Mouse (Mus musculus) embryonic stem cell, embryonic (primary cell): ENCODE data around the gene Arid1b.

Experiments used
- CTCF ChIA-PET, 4 experiments: fragments of 300-600 bp in 2 of 4; fragments of 350-600 bp in 2 of 4; sonication (Branson Sonifier 250); formaldehyde crosslinking; loops; one replicate each; lab custom pipeline; 2022; ENCODE audit warnings: inconsistent platforms in 2 of 4; lab: Charles Lee
- POLR2A ChIA-PET, 4 experiments: fragments of 300-600 bp in 2 of 4; fragments of 350-600 bp in 2 of 4; sonication (Branson Sonifier 250); formaldehyde crosslinking; loops; one replicate each; lab custom pipeline; 2022; ENCODE audit warnings: antibody characterized with exemption in 4 of 4, inconsistent platforms in 1 of 4; lab: Charles Lee

Gene Arid1b

GRCm38 (mm10) chr17:5026578-5026977, 32.4 kb downstream of the Arid1b start:
- ChIA-PET CTCF (interaction anchor here in 2 of 4 experiments (0.6 to 1.1 kb wide), 2 partner anchors 16 to 112 kb away, joined by 3 to 9 read pairs; no protein-coding TSS in a partner anchor), POLR2A (interaction anchor here in 2 of 4 experiments (1.0 kb wide), 2 partner anchors 26 to 277 kb away, joined by 3 read pairs; no protein-coding TSS in a partner anchor)

DNA sequence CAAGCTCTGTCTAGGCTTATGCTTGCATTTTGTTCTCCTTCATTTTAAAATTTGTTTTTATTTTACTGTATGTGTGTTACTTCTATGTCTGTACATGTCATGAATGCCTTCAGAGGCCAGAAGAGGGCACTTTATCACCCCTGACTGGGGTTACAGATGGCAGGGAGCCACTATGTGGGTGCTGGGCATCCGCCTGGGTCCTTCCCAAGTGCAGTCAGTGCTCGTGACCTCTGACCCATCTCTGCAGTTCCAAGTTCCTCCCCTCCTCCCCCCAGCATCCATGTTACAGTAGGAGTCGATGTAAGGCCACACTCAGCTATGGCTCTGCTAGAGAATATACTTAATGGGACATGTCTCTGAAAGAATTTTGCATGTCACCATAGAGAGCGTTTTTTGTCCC, 35.0 kb downstream of the Arid1b start:
- ChIA-PET CTCF (interaction anchor here in 2 of 4 experiments (0.9 to 1.4 kb wide), 2 partner anchors 12 to 161 kb away, joined by 3 to 4 read pairs; no protein-coding TSS in a partner anchor), POLR2A (interaction anchor here in 2 of 4 experiments (0.6 to 1.7 kb wide), 5 partner anchors 8 to 161 kb away, joined by 3 to 5 read pairs (median 4); no protein-coding TSS in a partner anchor)

GRCm38 (mm10) chr17:5030290-5030689, 36.2 kb downstream of the Arid1b start:
- CTCF ChIA-PET, result interaction anchor here in 1 of 4 experiments (0.7 to 1.4 kb wide), 2 partner anchors 9 to 159 kb away, joined by 4 read pairs; no protein-coding TSS in a partner anchor

DNA sequence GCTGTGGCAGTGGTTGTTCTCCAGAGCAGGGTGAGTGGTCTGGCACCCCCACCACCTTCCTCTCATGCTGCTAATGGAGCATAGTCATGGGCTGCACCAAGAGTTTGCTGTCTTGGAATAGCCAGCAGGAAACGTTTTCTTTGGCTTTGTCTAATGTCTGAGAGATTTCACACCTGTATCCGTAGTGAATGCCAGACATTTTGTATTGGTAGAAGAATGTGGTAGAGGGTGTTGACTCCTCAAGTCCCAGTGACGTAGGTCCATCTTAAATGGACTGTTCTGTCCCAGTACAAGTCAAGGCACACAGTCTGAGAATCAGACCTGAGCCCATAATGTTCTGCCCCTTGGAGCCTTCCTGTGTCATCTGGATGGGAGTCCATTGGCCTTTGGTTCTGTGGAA, 39.2 kb downstream of the Arid1b start:
- CTCF ChIA-PET, result interaction anchor here in 1 of 4 experiments (0.6 kb wide), 1 partner anchor 346 kb away, joined by 5 read pairs; no protein-coding TSS in a partner anchor
- POLR2A ChIA-PET, result interaction anchor here in 1 of 4 experiments (0.7 to 1.2 kb wide), 2 partner anchors 8 to 25 kb away, joined by 7 to 10 read pairs; no protein-coding TSS in a partner anchor

More at GRCm38 (mm10) chr17:5030290-5030689, 36.2 kb downstream of the Arid1b start:
- POLR2A ChIA-PET, result interaction anchor here in 3 of 4 experiments (0.5 to 1.7 kb wide), 7 partner anchors 9 to 909 kb away, joined by 3 to 7 read pairs (median 4); no protein-coding TSS in a partner anchor

GRCm38 (mm10) chr17:5034201-5034600, 40.1 kb downstream of the Arid1b start:
- CTCF ChIA-PET, result no interaction called here
- POLR2A ChIA-PET, result interaction anchor here in 1 of 4 experiments (0.6 kb wide), 1 partner anchor 127 kb away, joined by 3 read pairs; no protein-coding TSS in a partner anchor

DNA sequence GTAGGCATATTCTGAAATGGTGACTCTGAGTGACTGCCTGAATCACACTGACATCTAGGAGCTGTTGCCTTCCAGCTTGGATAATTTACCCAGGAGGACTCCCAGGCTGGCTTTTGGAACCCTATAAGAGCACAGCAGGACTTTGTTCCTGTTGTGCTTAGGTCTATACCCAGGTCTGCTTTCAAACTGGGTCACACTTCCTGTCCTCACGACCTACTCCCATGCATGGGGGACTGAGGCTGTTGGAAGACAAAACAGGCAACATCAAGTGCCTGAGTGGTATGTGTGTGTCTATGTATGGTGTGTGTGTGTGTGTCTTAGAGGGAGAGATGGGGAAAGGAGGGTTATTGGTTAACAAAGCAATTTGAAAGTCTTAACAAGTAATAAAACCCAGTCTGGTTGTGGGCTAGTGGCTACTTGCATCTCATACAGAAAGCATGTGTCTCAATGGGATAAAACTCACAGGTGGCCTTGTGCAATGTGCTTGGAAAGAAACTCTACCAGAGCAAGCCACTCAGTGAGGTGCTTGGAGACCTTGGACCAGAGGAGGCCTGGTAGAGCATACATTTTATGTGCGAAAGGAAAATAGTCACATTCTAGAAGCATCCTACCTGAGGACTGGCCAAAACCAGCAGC, 42.2 kb downstream of the Arid1b start:
- ChIA-PET CTCF (no interaction called here), POLR2A (interaction anchor here in 3 of 4 experiments (1.2 to 1.7 kb wide), 4 partner anchors 11 to 26 kb away, joined by 4 to 7 read pairs (median 4); no protein-coding TSS in a partner anchor)

- CTCF ChIA-PET, result no interaction called here
- POLR2A ChIA-PET, result interaction anchor here in 3 of 4 experiments (1.2 to 1.7 kb wide), 3 partner anchors 10 to 15 kb away, joined by 4 to 7 read pairs (median 4); no protein-coding TSS in a partner anchor
These were observed 43.1 kb downstream of the Arid1b start for GRCm38 (mm10) chr17:5037199-5037598.

DNA sequence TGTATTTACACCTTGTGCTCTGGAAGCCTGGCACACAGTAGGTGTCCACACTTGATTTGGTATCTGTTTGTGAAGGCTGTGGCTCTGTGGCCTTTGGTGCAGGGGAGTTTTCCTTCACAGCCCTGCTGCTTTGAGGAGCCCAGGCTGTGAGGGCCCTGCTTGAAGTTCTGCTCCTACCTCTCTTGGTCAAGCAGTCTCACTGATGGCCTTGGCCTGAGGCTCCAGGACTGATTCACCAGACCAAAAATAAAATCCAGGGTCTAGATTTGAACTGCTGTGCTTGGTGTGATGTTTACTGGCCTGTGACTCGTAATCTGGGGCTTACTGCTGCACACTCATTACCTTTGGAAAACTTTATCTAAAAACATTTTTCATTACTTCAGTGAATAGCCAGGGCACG, 45.7 kb downstream of the Arid1b start:
- ChIA-PET CTCF (no interaction called here), POLR2A (no interaction called here)

DNA sequence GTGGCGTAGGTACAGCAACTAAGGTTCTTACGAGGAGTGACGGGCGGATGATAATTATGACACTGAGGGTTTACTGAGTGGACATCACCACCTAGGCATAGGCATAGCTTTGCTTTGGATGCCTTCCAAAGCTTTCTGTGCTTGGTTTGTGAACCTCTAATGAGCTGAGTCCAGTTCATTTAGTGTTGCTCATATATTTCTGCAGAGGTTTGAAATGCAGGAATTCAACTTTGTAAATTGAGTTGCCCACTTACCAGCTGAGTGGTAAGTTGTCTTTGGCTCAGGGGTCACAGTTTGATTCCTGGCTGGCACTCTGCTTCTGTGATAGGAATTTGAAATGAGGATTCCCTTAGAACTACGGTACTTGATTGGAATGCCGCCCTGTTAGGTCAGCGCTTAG, 49.7 kb downstream of the Arid1b start:
- ChIA-PET CTCF (interaction anchor here in 1 of 4 experiments (0.5 to 0.6 kb wide), 2 partner anchors 283 to 934 kb away, joined by 3 to 4 read pairs; no protein-coding TSS in a partner anchor), POLR2A (interaction anchor here in 1 of 4 experiments (0.8 kb wide), 1 partner anchor 14 kb away, joined by 3 read pairs; no protein-coding TSS in a partner anchor)

DNA sequence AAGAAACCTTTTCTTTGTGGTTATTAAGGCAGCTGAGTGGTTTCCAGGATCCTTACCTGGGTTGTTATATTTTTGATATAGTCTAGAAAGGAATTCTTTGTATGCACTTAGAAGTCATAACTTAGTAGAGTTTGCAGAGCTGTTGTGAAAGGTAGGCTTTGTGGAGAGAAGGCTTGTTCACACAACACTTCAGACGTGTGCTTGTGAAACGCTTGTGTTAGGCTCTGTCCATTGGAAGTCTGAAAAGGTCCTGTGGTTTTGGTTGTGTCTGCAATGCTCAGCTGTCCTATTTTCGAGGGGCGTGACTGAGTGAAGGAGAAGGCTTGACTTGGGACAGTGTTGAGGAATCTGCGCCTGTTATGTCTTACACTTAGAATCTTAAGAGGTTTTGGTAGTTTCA, 51.5 kb downstream of the Arid1b start:
- ChIA-PET CTCF (no interaction called here), POLR2A (no interaction called here)

DNA sequence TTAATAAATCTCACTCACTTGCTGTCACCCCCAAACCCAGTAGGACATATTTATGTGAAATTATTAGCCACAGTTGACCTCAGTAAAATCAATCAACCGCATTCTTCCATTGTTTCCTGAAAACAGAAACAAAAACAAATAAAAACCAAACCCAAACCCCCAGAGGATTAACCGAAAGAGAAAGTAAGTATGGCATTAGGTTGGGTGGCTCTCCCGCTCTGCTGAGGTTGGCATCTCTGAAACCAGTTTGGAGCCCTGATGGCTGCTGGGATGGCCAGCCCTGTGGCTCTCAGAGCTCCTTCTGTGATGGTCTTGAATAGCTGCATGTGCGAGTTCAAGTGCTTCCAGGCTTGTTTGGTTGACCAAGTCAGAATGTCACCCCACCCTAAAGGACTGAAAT, 53.2 kb downstream of the Arid1b start:
- ChIA-PET CTCF (interaction anchor here in 1 of 4 experiments (0.8 kb wide), 1 partner anchor 11 kb away, joined by 3 read pairs; no protein-coding TSS in a partner anchor), POLR2A (interaction anchor here in 2 of 4 experiments (1.1 to 1.7 kb wide), 6 partner anchors 10 to 46 kb away, joined by 3 to 4 read pairs (median 4); no protein-coding TSS in a partner anchor)

DNA sequence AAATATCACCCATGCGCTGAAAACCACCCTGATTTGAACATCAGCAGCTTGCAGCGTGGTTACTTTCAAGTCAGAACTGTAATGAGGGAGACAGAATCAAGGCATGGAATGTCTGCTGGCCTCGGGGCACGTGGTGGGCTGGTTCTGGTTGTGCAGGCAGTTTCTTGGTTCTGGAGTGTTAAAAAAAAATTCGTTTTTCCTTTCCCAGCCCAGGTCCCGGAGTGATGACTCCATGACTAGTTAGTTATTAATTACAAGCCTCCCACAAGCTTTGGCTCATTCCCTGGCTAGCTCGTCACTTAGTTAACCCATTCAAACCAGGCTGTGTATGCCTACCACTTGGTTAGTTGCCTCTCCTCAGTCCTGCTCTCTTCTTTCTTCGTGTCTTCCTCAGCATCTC, 56.1 kb downstream of the Arid1b start:
- POLR2A ChIA-PET, result interaction anchor here in 3 of 4 experiments (0.8 to 2.7 kb wide), 6 partner anchors 8 to 53 kb away, joined by 3 to 10 read pairs (median 4); no protein-coding TSS in a partner anchor
- CTCF ChIA-PET, result interaction anchor here in 1 of 4 experiments (1.4 kb wide), 1 partner anchor 34 kb away, joined by 3 read pairs; no protein-coding TSS in a partner anchor

DNA sequence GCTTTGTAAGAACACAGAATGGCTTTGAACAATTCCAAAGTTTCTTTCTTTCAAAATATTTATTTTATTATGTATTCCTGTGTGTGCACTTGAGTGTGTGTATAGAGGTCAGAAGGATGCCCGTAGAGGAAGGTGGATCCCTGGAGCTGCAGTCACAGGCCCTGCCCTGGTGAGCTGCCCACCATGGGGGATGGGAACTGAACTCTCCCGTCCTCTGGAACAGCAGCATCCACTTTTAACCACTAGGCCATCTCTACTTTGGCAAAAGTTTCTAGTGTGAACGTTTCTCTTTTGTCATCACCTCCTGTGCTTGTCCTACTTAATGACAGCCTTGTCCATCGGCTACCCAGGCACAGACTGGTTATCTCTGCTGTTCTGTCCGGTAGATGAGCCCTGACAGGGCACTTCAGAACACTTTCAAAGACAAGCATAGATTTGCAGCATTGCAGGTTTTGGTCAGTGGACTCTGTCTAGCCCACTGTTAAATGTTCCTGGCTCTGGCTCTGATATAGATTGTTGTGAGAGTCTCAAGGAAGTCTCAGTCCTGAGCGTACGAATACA, 56.9 kb downstream of the Arid1b start:
- POLR2A ChIA-PET, result interaction anchor here in 3 of 4 experiments (0.8 to 2.7 kb wide), 12 partner anchors 9 to 139 kb away, joined by 3 to 10 read pairs (median 5); no protein-coding TSS in a partner anchor

GRCm38 (mm10) chr17:5052091-5052799, 58.1 kb downstream of the Arid1b start:
- ChIA-PET POLR2A (interaction anchor here in 3 of 4 experiments (0.6 to 2.7 kb wide), 28 partner anchors 8 to 251 kb away, joined by 3 to 11 read pairs (median 5); no protein-coding TSS in a partner anchor), CTCF (interaction anchor here in 2 of 4 experiments (0.7 to 1.2 kb wide), 2 partner anchors 15 to 601 kb away, joined by 3 read pairs; no protein-coding TSS in a partner anchor)

More for the DNA sequence above, 56.9 kb downstream of the Arid1b start:
- CTCF ChIA-PET, result interaction anchor here in 1 of 4 experiments (1.4 kb wide), 1 partner anchor 35 kb away, joined by 3 read pairs; no protein-coding TSS in a partner anchor

GRCm38 (mm10) chr17:5052800-5053179, 58.7 kb downstream of the Arid1b start:
- ChIA-PET POLR2A (interaction anchor here in 3 of 4 experiments (0.6 to 2.7 kb wide), 26 partner anchors 8 to 360 kb away, joined by 3 to 11 read pairs (median 4); no protein-coding TSS in a partner anchor), CTCF (interaction anchor here in 2 of 4 experiments (0.7 to 1.2 kb wide), 2 partner anchors 14 to 602 kb away, joined by 3 read pairs; no protein-coding TSS in a partner anchor)

- POLR2A ChIA-PET, result interaction anchor here in 3 of 4 experiments (0.6 to 2.7 kb wide), 22 partner anchors 8 to 360 kb away, joined by 3 to 11 read pairs (median 4); no protein-coding TSS in a partner anchor
These were observed 59.1 kb downstream of the Arid1b start for GRCm38 (mm10) chr17:5053201-5053600.

DNA sequence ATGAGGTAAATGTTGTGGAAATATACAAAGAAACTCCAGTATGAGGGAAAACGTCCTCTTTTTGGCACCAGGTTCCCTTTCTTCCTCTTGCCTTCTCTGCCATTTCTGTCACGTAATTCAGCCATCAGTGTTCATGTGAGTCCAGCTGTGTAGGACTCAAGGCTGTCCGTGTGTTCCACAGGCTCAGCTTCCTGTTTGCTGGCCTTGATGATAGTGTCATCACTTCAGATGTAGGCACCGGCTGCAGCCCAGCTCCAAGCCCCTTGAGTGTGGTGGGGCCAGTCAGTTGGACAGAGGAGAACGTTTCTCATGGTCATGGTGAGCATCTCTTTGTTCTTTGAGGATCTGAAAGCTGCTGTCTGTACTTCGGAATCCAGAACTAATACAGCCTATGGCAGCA, 61.3 kb downstream of the Arid1b start:
- CTCF ChIA-PET, result no interaction called here
- POLR2A ChIA-PET, result interaction anchor here in 2 of 4 experiments (0.5 to 4.7 kb wide), 3 partner anchors 12 to 354 kb away, joined by 3 to 26 read pairs (median 7); no protein-coding TSS in a partner anchor

More at GRCm38 (mm10) chr17:5053201-5053600, 59.1 kb downstream of the Arid1b start:
- CTCF ChIA-PET, result interaction anchor here in 1 of 4 experiments (1.2 kb wide), 1 partner anchor 14 kb away, joined by 3 read pairs; no protein-coding TSS in a partner anchor
